Mouse (Mus musculus): ENCODE results near the gene Dnaja3. TPM values are rescaled to one million over a fixed set of nuclear protein-coding genes. Genes with fewer than 3 reads are reported as not detected.
"Not testable (repeated sequence)": the region's sequence is repeated elsewhere in the genome, so short reads cannot be mapped to it uniquely, and the experiment has no call there.

Gene Dnaja3
- total and polyA plus RNA-seq, 3 experiments, result 33.1 to 73.2 (median 53.1) TPM

DNA sequence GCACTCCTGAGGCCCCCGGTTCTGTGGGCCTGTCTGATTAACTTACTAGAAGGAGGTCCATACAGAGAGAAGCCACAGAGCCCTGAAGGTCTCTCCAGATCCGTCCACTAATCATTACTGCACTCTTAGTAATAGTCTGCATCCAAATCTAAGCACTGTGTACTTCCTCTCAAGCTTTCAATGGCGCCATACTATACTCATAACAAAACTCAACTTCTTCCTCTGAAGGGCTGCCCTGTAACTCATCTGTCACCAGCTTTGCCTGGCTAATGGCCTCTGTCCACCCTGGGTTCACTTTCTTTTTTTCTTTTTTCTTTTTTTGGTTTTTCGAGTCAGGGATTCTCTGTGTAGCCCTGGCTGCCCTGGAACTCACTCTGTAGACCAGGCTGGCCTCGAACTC is 38.3 kb downstream of the Dnaja3 start:
- Histone ChIP-seq H3K4me3 (ENCODE audit: low read depth, low read length) (peak overlapping the region; percentile 88; the same call in 1 of the 2 replicates), H3K27me3 (ENCODE audit: insufficient read depth, low read length) (no peaks in the 10 kb centered on the region), H3K9me3 (replicated peaks) (no peaks in the 10 kb centered on the region), H3K4me1 (ENCODE audit: insufficient read depth, low read depth, low read length) (peaks cover 68% of the 10 kb centered on the region), H3K36me3 (replicated peaks) (peaks cover 41% of the 10 kb centered on the region)
- no peak for DNase-seq (ENCODE audit: low spot score)
- TF ChIP-seq CTCF (IDR thresholded peaks at IDR 0.05; ENCODE audit: low read depth, low read length) (no peak), GATA2 (IDR thresholded peaks at IDR 0.05; ENCODE audit: borderline replicate concordance, low read depth, low read length) (no peak), GATA1 (IDR thresholded peaks at IDR 0.05; ENCODE audit: borderline replicate concordance, low read length) (no peak), TAL1 (conservative IDR thresholded peaks at IDR 0.05; ENCODE audit: low read depth, low read length) (no peak), POLR2AphosphoS5 (IDR thresholded peaks at IDR 0.05; ENCODE audit: insufficient replicate concordance, low read depth, low read length) (no peak)
- no peak for ATAC-seq (ENCODE audit: extremely low read depth, insufficient number of reproducible peaks, low FRiP score, poor library complexity, severe bottlenecking)

DNA sequence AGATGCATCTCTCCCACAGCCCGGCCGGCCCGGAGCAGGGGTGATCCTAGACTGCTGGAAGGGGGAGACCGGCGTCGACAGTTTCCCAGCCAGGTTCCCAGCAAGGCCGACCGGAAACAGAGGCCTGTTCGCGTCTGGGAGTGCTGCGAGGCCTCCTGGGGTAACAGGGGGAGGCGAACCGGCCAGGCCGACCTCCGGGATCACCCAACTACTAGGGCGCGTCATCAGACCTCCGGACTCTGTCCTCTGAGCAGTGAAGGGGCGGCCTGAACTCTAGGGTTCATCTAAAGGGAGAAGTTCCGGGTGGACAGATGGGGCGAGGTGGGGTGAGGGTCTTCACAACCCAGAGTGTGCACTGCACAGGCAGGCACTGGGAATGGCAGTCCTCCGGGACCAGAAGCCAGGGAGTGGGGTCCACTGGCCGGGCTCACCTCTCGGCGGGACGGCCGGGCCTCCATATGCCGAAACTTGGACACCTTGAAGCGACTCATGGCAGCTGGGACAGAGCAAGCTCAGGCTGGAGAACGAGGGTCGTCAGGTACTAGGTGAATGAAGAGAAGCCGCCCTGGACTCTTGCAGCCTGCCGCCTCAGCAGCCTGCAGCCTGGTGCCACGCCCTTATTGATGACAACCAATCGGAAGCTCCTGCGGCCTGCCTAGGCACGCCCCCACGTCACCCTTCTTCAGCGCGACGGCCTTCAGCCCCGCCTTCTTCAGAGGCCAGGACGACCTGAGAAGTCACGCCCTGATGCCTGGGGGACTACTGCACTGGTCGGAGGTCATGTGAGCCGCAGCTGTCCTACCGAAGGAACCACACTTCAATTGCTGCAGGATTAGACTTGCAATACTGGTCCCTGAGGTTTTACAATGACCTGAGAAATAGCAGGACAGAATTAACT is 39.6 kb downstream of the Dnaja3 start, which contains the start of gene Coro7:
Gene Coro7 (minus strand): TSS at position 657 of the 898 bp plus-strand sequence.
- peaks cover 71% of the 10 kb centered on the region for H3K4me1 ChIP-seq (ENCODE audit: insufficient read depth, low read depth, low read length)
- peak; percentile 87 for DNase-seq (ENCODE audit: low spot score)
- ATAC-seq (ENCODE audit: extremely low read depth, insufficient number of reproducible peaks, low FRiP score, poor library complexity, severe bottlenecking), result peak; percentile 85
- no peak for TF ChIP-seq GATA1 (IDR thresholded peaks at IDR 0.05; ENCODE audit: borderline replicate concordance, low read length)
- no peak for TF ChIP-seq GATA2 (IDR thresholded peaks at IDR 0.05; ENCODE audit: borderline replicate concordance, low read depth, low read length)
- no peak for TF ChIP-seq TAL1 (conservative IDR thresholded peaks at IDR 0.05; ENCODE audit: low read depth, low read length)
- TF ChIP-seq POLR2AphosphoS5 (IDR thresholded peaks at IDR 0.05; ENCODE audit: insufficient replicate concordance, low read depth, low read length), result no peak
- TF ChIP-seq CTCF (IDR thresholded peaks at IDR 0.05; ENCODE audit: low read depth, low read length), result no peak
- peaks cover 29% of the 10 kb centered on the region for H3K36me3 ChIP-seq (replicated peaks)
- no peaks in the 10 kb centered on the region for H3K9me3 ChIP-seq (replicated peaks)
- H3K27me3 ChIP-seq (ENCODE audit: insufficient read depth, low read length), result no peaks in the 10 kb centered on the region
- H3K4me3 ChIP-seq (ENCODE audit: low read depth, low read length), result peak within 1 kb of the TSS; percentile 88

DNA sequence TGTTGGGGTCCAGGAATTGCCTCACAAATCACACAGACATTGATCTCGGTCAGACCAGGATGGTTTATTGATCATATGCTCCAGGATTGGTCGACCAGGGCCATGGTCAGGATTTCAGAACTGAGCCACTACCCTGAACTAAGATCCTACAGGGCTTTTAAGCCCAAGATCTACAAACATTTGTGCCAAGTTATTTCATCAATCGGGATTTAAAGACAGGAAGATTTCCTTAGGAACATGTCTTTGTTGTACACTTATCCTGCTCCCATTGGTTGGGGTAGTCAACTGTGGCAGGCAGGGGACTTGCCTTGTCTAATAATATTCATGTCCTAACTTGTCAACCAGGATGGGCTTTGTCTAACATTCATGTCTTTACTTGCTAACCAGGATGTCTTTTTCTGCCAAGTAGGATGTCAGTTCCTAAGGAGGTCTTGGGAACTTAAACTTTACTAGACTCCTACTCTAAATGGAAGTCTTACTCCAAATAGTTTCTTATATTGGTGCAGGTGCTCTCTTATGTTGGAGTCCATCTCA is 41.2 kb downstream of the Dnaja3 start:
- not testable (repeated sequence) for H3K9me3 ChIP-seq (replicated peaks); ATAC-seq (ENCODE audit: extremely low read depth, insufficient number of reproducible peaks, low FRiP score, poor library complexity, severe bottlenecking)
- peaks cover 81% of the 10 kb centered on the region for H3K4me1 ChIP-seq (ENCODE audit: insufficient read depth, low read depth, low read length)

DNA sequence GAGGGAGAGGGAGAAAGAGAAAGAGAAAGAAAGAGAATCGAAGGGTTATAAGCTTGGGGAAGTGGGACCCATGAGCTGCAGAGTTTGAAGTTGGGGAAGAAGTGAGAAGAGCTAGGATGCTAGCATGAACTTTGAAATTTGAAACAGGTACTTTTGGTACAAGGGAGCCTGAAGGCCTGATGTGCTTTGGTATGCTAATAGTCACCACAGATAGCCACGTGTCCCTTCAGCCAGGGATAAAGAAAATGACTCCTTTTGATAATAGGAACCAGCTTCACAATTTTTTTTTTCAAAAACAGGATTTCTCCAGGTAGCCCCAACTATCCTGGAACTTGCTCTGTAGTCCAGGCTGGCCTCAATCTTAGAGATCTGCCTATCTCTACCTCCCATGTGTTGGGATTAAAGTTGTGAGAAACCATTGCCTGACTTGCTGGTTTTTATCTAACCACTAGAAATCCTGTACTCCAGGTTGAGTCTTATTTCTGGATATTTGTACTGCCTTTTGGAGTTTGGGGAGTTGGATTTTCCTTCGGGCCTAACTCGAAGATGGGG is 42.9 kb downstream of the Dnaja3 start:
- Histone ChIP-seq H3K4me3 (ENCODE audit: low read depth, low read length) (peak overlapping the region; percentile 95), H3K27me3 (ENCODE audit: insufficient read depth, low read length) (no peaks in the 10 kb centered on the region), H3K36me3 (replicated peaks) (peaks cover 20% of the 10 kb centered on the region), H3K9me3 (replicated peaks) (no peaks in the 10 kb centered on the region), H3K4me1 (ENCODE audit: insufficient read depth, low read depth, low read length) (peaks cover 72% of the 10 kb centered on the region)
- DNase-seq (ENCODE audit: low spot score), result no peak
- TF ChIP-seq TAL1 (conservative IDR thresholded peaks at IDR 0.05; ENCODE audit: low read depth, low read length) (no peak), GATA1 (IDR thresholded peaks at IDR 0.05; ENCODE audit: borderline replicate concordance, low read length) (no peak), CTCF (IDR thresholded peaks at IDR 0.05; ENCODE audit: low read depth, low read length) (no peak), GATA2 (IDR thresholded peaks at IDR 0.05; ENCODE audit: borderline replicate concordance, low read depth, low read length) (no peak), POLR2AphosphoS5 (IDR thresholded peaks at IDR 0.05; ENCODE audit: insufficient replicate concordance, low read depth, low read length) (no peak)
- no peak for ATAC-seq (ENCODE audit: extremely low read depth, insufficient number of reproducible peaks, low FRiP score, poor library complexity, severe bottlenecking)

More for the DNA sequence above, 41.2 kb downstream of the Dnaja3 start:
- H3K36me3 ChIP-seq (replicated peaks), result peaks cover 21% of the 10 kb centered on the region
- not testable (repeated sequence) for DNase-seq (ENCODE audit: low spot score); H3K27me3 ChIP-seq (ENCODE audit: insufficient read depth, low read length); H3K4me3 ChIP-seq (ENCODE audit: low read depth, low read length)

- ATAC-seq (ENCODE audit: extremely low read depth, insufficient number of reproducible peaks, low FRiP score, poor library complexity, severe bottlenecking) (no peak), DNase-seq (ENCODE audit: low spot score) (no peak)
- TF ChIP-seq GATA1 (IDR thresholded peaks at IDR 0.05; ENCODE audit: borderline replicate concordance, low read length), result no peak
- TF ChIP-seq TAL1 (conservative IDR thresholded peaks at IDR 0.05; ENCODE audit: low read depth, low read length), result peak; percentile 66
- peaks cover 25% of the 10 kb centered on the region for H3K36me3 ChIP-seq (replicated peaks)
- no peaks in the 10 kb centered on the region for H3K27me3 ChIP-seq (ENCODE audit: insufficient read depth, low read length)
- peak overlapping the region; percentile 95 for H3K4me3 ChIP-seq (ENCODE audit: low read depth, low read length)
- H3K4me1 ChIP-seq (ENCODE audit: insufficient read depth, low read depth, low read length), result peaks cover 69% of the 10 kb centered on the region
- H3K9me3 ChIP-seq (replicated peaks), result no peaks in the 10 kb centered on the region
These were observed 43.4 kb downstream of the Dnaja3 start for GRCm38 (mm10) chr16:4683193-4683580.

GRCm38 (mm10) chr16:4683581-4684456 is 44.0 kb downstream of the Dnaja3 start:
- ATAC-seq (ENCODE audit: extremely low read depth, insufficient number of reproducible peaks, low FRiP score, poor library complexity, severe bottlenecking) (peak; percentile 50), DNase-seq (ENCODE audit: low spot score) (peak; percentile 85)
- Histone ChIP-seq H3K36me3 (replicated peaks) (peaks cover 28% of the 10 kb centered on the region), H3K27me3 (ENCODE audit: insufficient read depth, low read length) (no peaks in the 10 kb centered on the region), H3K4me1 (ENCODE audit: insufficient read depth, low read depth, low read length) (peaks cover 63% of the 10 kb centered on the region), H3K9me3 (replicated peaks) (no peaks in the 10 kb centered on the region), H3K4me3 (ENCODE audit: low read depth, low read length) (peak overlapping the region; percentile 95)
- TF ChIP-seq GATA2 (IDR thresholded peaks at IDR 0.05; ENCODE audit: borderline replicate concordance, low read depth, low read length) (no peak), POLR2AphosphoS5 (IDR thresholded peaks at IDR 0.05; ENCODE audit: insufficient replicate concordance, low read depth, low read length) (no peak), CTCF (IDR thresholded peaks at IDR 0.05; ENCODE audit: low read depth, low read length) (no peak), TAL1 (conservative IDR thresholded peaks at IDR 0.05; ENCODE audit: low read depth, low read length) (no peak), GATA1 (IDR thresholded peaks at IDR 0.05; ENCODE audit: borderline replicate concordance, low read length) (no peak)

All from G1E (cell line).